Mouse (Mus musculus): ENCODE data around the gene Rad50. TPM values are rescaled to one million over a fixed set of nuclear protein-coding genes. Genes with fewer than 3 reads are reported as not detected.
A peak's percentile ranks its signal among the peaks of the same experiment; 100 is the strongest.

Rad50 gene
- total and polyA plus RNA-seq, 2 experiments from 2014 or later: 9.2 to 11.8 TPM

GRCm38 (mm10) chr11:53634556-53634955, 72.6 kb downstream of the Rad50 start, which contains the start of gene Il13:
TSS of gene Il13 (minus strand) at chr11:53634702.
- Histone ChIP-seq H3K27me3 (ENCODE audit: insufficient read depth, low read length) (no peaks in the 10 kb centered on the region; the same call in none of the 2 replicates), H3K9me3 (ENCODE audit: low read length) (no peaks in the 10 kb centered on the region), H3K27ac (ENCODE audit: low read depth, low read length) (no peak within 1 kb of the TSS), H3K4me3 (ENCODE audit: low read depth, low read length) (no peak within 1 kb of the TSS), H3K4me2 (ENCODE audit: low read depth) (no peak within 1 kb of the TSS), H3K36me3 (ENCODE audit: insufficient read depth) (no peaks in the 10 kb centered on the region), H3K4me1 (ENCODE audit: insufficient read depth) (no peaks in the 10 kb centered on the region), H3K9ac (no peak within 1 kb of the TSS)
- DNase-seq (no peak), ATAC-seq (no peak)
- TF ChIP-seq CTCF (IDR thresholded peaks at IDR 0.05; ENCODE audit: low read depth): no peak
- WGBS: 95% methylated on average over 8 of the region's 8 CpGs

- WGBS: 88% methylated on average over 7 of the region's 7 CpGs
- no peak for ATAC-seq
These were observed 73.5 kb downstream of the Rad50 start for GRCm38 (mm10) chr11:53633644-53634043.

GRCm38 (mm10) chr11:53632122-53632733, 74.9 kb downstream of the Rad50 start:
- H3K27me3 ChIP-seq (ENCODE audit: insufficient read depth, low read length): no peaks in the 10 kb centered on the region; the same call in none of the 2 replicates
- no peak overlapping the region for H3K4me2 ChIP-seq (ENCODE audit: low read depth)
- no peaks in the 10 kb centered on the region for H3K9me3 ChIP-seq (ENCODE audit: low read length)
- H3K36me3 ChIP-seq (ENCODE audit: insufficient read depth): no peaks in the 10 kb centered on the region
- H3K27ac ChIP-seq (ENCODE audit: low read depth, low read length): no peak overlapping the region
- no peaks in the 10 kb centered on the region for H3K4me1 ChIP-seq (ENCODE audit: insufficient read depth)
- DNase-seq: no peak
- ATAC-seq: no peak
- no peak overlapping the region for H3K9ac ChIP-seq
- H3K4me3 ChIP-seq (ENCODE audit: low read depth, low read length): no peak overlapping the region
- peak; percentile 54 for TF ChIP-seq CTCF (IDR thresholded peaks at IDR 0.05; ENCODE audit: low read depth)
- 71% methylated on average over 14 of the region's 14 CpGs for WGBS

More at GRCm38 (mm10) chr11:53633644-53634043, 73.5 kb downstream of the Rad50 start:
- H3K27me3 ChIP-seq (ENCODE audit: insufficient read depth, low read length): no peaks in the 10 kb centered on the region; the same call in none of the 2 replicates
- H3K4me1 ChIP-seq (ENCODE audit: insufficient read depth): no peaks in the 10 kb centered on the region
- H3K4me3 ChIP-seq (ENCODE audit: low read depth, low read length): no peak overlapping the region
- TF ChIP-seq CTCF (IDR thresholded peaks at IDR 0.05; ENCODE audit: low read depth): no peak
- H3K9me3 ChIP-seq (ENCODE audit: low read length): no peaks in the 10 kb centered on the region
- no peak for DNase-seq
- H3K4me2 ChIP-seq (ENCODE audit: low read depth): no peak overlapping the region
- H3K27ac ChIP-seq (ENCODE audit: low read depth, low read length): no peak overlapping the region
- H3K9ac ChIP-seq: no peak overlapping the region
- no peaks in the 10 kb centered on the region for H3K36me3 ChIP-seq (ENCODE audit: insufficient read depth)

GRCm38 (mm10) chr11:53627859-53628258, 79.3 kb downstream of the Rad50 start:
- Histone ChIP-seq H3K4me3 (ENCODE audit: low read depth, low read length) (no peak overlapping the region), H3K36me3 (ENCODE audit: insufficient read depth) (no peaks in the 10 kb centered on the region), H3K4me1 (ENCODE audit: insufficient read depth) (no peaks in the 10 kb centered on the region), H3K9me3 (ENCODE audit: low read length) (no peaks in the 10 kb centered on the region), H3K27me3 (ENCODE audit: insufficient read depth, low read length) (no peaks in the 10 kb centered on the region), H3K4me2 (ENCODE audit: low read depth) (no peak overlapping the region), H3K27ac (ENCODE audit: low read depth, low read length) (no peak overlapping the region), H3K9ac (no peak overlapping the region)
- DNase-seq: peak; percentile 84
- WGBS: 18% methylated on average over 1 of the region's 1 CpGs
- peak; percentile 83 for ATAC-seq
- peak; percentile 89 for TF ChIP-seq CTCF (IDR thresholded peaks at IDR 0.05; ENCODE audit: low read depth)

GRCm38 (mm10) chr11:53626802-53627373, 80.2 kb downstream of the Rad50 start:
- no peak overlapping the region for H3K4me2 ChIP-seq (ENCODE audit: low read depth)
- no peaks in the 10 kb centered on the region for H3K4me1 ChIP-seq (ENCODE audit: insufficient read depth)
- H3K27ac ChIP-seq (ENCODE audit: low read depth, low read length): no peak overlapping the region
- DNase-seq (no peak), ATAC-seq (no peak)
- no peak overlapping the region for H3K9ac ChIP-seq
- no peak overlapping the region for H3K4me3 ChIP-seq (ENCODE audit: low read depth, low read length)
- no peaks in the 10 kb centered on the region for H3K27me3 ChIP-seq (ENCODE audit: insufficient read depth, low read length)
- TF ChIP-seq CTCF (IDR thresholded peaks at IDR 0.05; ENCODE audit: low read depth): no peak
- H3K9me3 ChIP-seq (ENCODE audit: low read length): no peaks in the 10 kb centered on the region
- no peaks in the 10 kb centered on the region for H3K36me3 ChIP-seq (ENCODE audit: insufficient read depth)
- 72% methylated on average over 17 of the region's 17 CpGs for WGBS

GRCm38 (mm10) chr11:53624124-53624523, 83.0 kb downstream of the Rad50 start:
- no peaks in the 10 kb centered on the region for H3K4me1 ChIP-seq (ENCODE audit: insufficient read depth)
- no peak overlapping the region for H3K4me3 ChIP-seq (ENCODE audit: low read depth, low read length)
- H3K9me3 ChIP-seq (ENCODE audit: low read length): no peaks in the 10 kb centered on the region
- no peaks in the 10 kb centered on the region for H3K27me3 ChIP-seq (ENCODE audit: insufficient read depth, low read length)
- 99% methylated on average over 2 of the region's 2 CpGs for WGBS
- ATAC-seq (no peak), DNase-seq (no peak)
- H3K36me3 ChIP-seq (ENCODE audit: insufficient read depth): no peaks in the 10 kb centered on the region
- no peak for TF ChIP-seq CTCF (IDR thresholded peaks at IDR 0.05; ENCODE audit: low read depth)
- no peak overlapping the region for H3K9ac ChIP-seq
- no peak overlapping the region for H3K4me2 ChIP-seq (ENCODE audit: low read depth)
- H3K27ac ChIP-seq (ENCODE audit: low read depth, low read length): no peak overlapping the region

- H3K4me2 ChIP-seq (ENCODE audit: low read depth): no peak overlapping the region
- no peak for DNase-seq
- H3K9me3 ChIP-seq (ENCODE audit: low read length): no peaks in the 10 kb centered on the region
- H3K4me1 ChIP-seq (ENCODE audit: insufficient read depth): no peaks in the 10 kb centered on the region
- no peaks in the 10 kb centered on the region for H3K27me3 ChIP-seq (ENCODE audit: insufficient read depth, low read length)
- H3K36me3 ChIP-seq (ENCODE audit: insufficient read depth): no peaks in the 10 kb centered on the region
- H3K9ac ChIP-seq: no peak overlapping the region
- no peak for TF ChIP-seq CTCF (IDR thresholded peaks at IDR 0.05; ENCODE audit: low read depth)
- no peak for ATAC-seq
- WGBS: 94% methylated on average over 9 of the region's 9 CpGs
- no peak overlapping the region for H3K27ac ChIP-seq (ENCODE audit: low read depth, low read length)
- H3K4me3 ChIP-seq (ENCODE audit: low read depth, low read length): no peak overlapping the region
These were observed 83.5 kb downstream of the Rad50 start for GRCm38 (mm10) chr11:53623573-53623972.
